Mouse (Mus musculus): ENCODE results near the gene Gm3839.
"Not testable (repeated sequence)": the region's sequence is repeated elsewhere in the genome, so short reads cannot be mapped to it uniquely, and the experiment has no call there.

Gm3839 gene

GRCm38 (mm10) chr14:11356626-11357025 lies at the start of gene Gm3839:
TSS of gene Gm3839 (minus strand) at chr14:11356726.
- DNase-seq (ENCODE audit: low spot score) = not testable (repeated sequence)

- DNase-seq (ENCODE audit: low spot score) = no peak
These were observed 49.1 kb upstream of the Gm3839 start for GRCm38 (mm10) chr14:11405661-11406060.

- DNase-seq (ENCODE audit: low spot score) = no peak
These were observed 21.3 kb upstream of the Gm3839 start for GRCm38 (mm10) chr14:11377846-11378245.

GRCm38 (mm10) chr14:11375225-11375624 lies 18.7 kb upstream of the Gm3839 start:
- DNase-seq (ENCODE audit: low spot score) = no peak

- DNase-seq (ENCODE audit: low spot score) = no peak
These were observed 10.4 kb downstream of the Gm3839 start for GRCm38 (mm10) chr14:11346086-11346485.

- no peak for DNase-seq (ENCODE audit: low spot score)
These were observed 26.5 kb downstream of the Gm3839 start for GRCm38 (mm10) chr14:11329993-11330392.

GRCm38 (mm10) chr14:11307079-11307478 lies 49.4 kb downstream of the Gm3839 start:
- DNase-seq (ENCODE audit: low spot score) = no peak

- DNase-seq (ENCODE audit: low spot score) = not testable (repeated sequence)
These were observed 68.6 kb downstream of the Gm3839 start for GRCm38 (mm10) chr14:11287956-11288355.

GRCm38 (mm10) chr14:11257161-11257705 lies 99.3 kb downstream of the Gm3839 start:
- no peak for DNase-seq (ENCODE audit: low spot score)

GRCm38 (mm10) chr14:11248053-11248452 lies 108.5 kb downstream of the Gm3839 start:
- no peak for DNase-seq (ENCODE audit: low spot score)

- no peak for DNase-seq (ENCODE audit: low spot score)
These were observed 112.0 kb downstream of the Gm3839 start for GRCm38 (mm10) chr14:11244546-11244945.

GRCm38 (mm10) chr14:11232086-11232485 lies 124.4 kb downstream of the Gm3839 start:
- no peak for DNase-seq (ENCODE audit: low spot score)

Measured in urinary bladder, postnatal 10 days (tissue).